Mouse (Mus musculus) kidney, embryonic 16.5 days (tissue): ENCODE measurements around the gene Bicd1. TPM values are rescaled to one million over a fixed set of nuclear protein-coding genes. Genes with fewer than 3 reads are reported as not detected.
"Not testable (repeated sequence)": the region's sequence is repeated elsewhere in the genome, so short reads cannot be mapped to it uniquely, and the experiment has no call there.

ENCODE experiments used
- ATAC-seq: fragments of 200-750 bp; cut with Nextera tagmentation; 2 replicates; pipeline ENCODE4 v1.8.0; 2017; ENCODE audit warnings: moderate TSS enrichment; ENCODE audit not compliant: low FRiP score, low TSS enrichment
- H3K27ac ChIP-seq: fragments of 300-500 bp; sonication (generic); 2 replicates; pipeline ENCODE4 v1.5.1; 2014; ENCODE audit warnings: low read length
- H3K27me3 ChIP-seq: fragments of 300-500 bp; sonication (generic); 2 replicates; pipeline ENCODE4 v1.6.1; 2014; ENCODE audit warnings: low read length, control low read depth, mixed read lengths; ENCODE audit not compliant: insufficient read depth
- H3K36me3 ChIP-seq: fragments of 300-500 bp; sonication (generic); 2 replicates; pipeline ENCODE4 v1.6.1; 2014; ENCODE audit warnings: low read length, control low read depth, mixed read lengths; ENCODE audit not compliant: insufficient read depth
- H3K4me1 ChIP-seq: fragments of 300-500 bp; sonication (generic); 2 replicates; pipeline ENCODE4 v1.6.1; 2014; ENCODE audit warnings: low read length, control low read depth, mixed read lengths; ENCODE audit not compliant: insufficient read depth
- H3K4me2 ChIP-seq: fragments of 300-500 bp; sonication (generic); replicated peaks from 2 replicates; pipeline ENCODE4 v1.6.1; 2014; ENCODE audit warnings: low read depth, low read length
- H3K4me3 ChIP-seq: fragments of 300-500 bp; sonication (generic); 2 replicates; pipeline ENCODE4 v1.5.1; 2014; ENCODE audit warnings: mild to moderate bottlenecking, low read length
- H3K9ac ChIP-seq: fragments of 300-500 bp; sonication (generic); replicated peaks from 2 replicates; pipeline ENCODE4 v1.6.1; 2014; ENCODE audit warnings: low read length
- H3K9me3 ChIP-seq: fragments of 300-500 bp; sonication (generic); 2 replicates; pipeline ENCODE4 v1.6.1; 2016; ENCODE audit warnings: low read length, control low read depth
- WGBS: fragments of 180-500 bp; shearing (Covaris S2); extraction: QIAGEN DNeasy Blood & Tissue Kit; methylation state at CpG from one replicate; pipeline ENCODE4 v1.1.7; 2014; 5-methylcytosine and 5-hydroxymethylcytosine counted together
- polyA plus RNA-seq: library from polyadenylated mRNA; unstranded; fragments of >200 nt; fragmentation: Nextera tagmentation; extraction: Ambion mirVana; gene quantifications from 2 replicates; pipeline ENCODE4 v1.2.1, GENCODE M21; 2015

The Bicd1 gene
- polyA plus RNA-seq, 1 experiment from 2014 or later: 9.3 TPM

GRCm38 (mm10) chr6:149409845-149410244 lies 1.2 kb downstream of the Bicd1 start:
- H3K4me2 ChIP-seq: peak overlapping the region; percentile 82
- 14% methylated on average over 4 of the region's 4 CpGs for WGBS
- H3K27ac ChIP-seq: no peak overlapping the region
- H3K4me1 ChIP-seq: peaks cover 9% of the 10 kb centered on the region
- H3K9me3 ChIP-seq: no peaks in the 10 kb centered on the region
- peak overlapping the region; percentile 81 for H3K4me3 ChIP-seq
- ATAC-seq: no peak
- no peaks in the 10 kb centered on the region for H3K36me3 ChIP-seq
- H3K27me3 ChIP-seq: no peaks in the 10 kb centered on the region
- peak overlapping the region; percentile 78 for H3K9ac ChIP-seq

- Histone ChIP-seq H3K9me3 (no peaks in the 10 kb centered on the region), H3K27me3 (no peaks in the 10 kb centered on the region), H3K36me3 (no peaks in the 10 kb centered on the region), H3K4me2 (no peak overlapping the region), H3K27ac (no peak overlapping the region), H3K4me3 (no peak overlapping the region), H3K9ac (no peak overlapping the region), H3K4me1 (peaks cover 9% of the 10 kb centered on the region)
- no peak for ATAC-seq
Observed at GRCm38 (mm10) chr6:149413256-149413655, 4.6 kb downstream of the Bicd1 start.

GRCm38 (mm10) chr6:149424748-149425147 lies 16.1 kb downstream of the Bicd1 start:
- Histone ChIP-seq H3K27me3 (no peaks in the 10 kb centered on the region), H3K4me3 (no peak overlapping the region), H3K9me3 (no peaks in the 10 kb centered on the region), H3K9ac (no peak overlapping the region), H3K27ac (no peak overlapping the region), H3K4me2 (no peak overlapping the region), H3K4me1 (no peaks in the 10 kb centered on the region), H3K36me3 (no peaks in the 10 kb centered on the region)
- no peak for ATAC-seq

GRCm38 (mm10) chr6:149439140-149439539 lies 30.5 kb downstream of the Bicd1 start:
- Histone ChIP-seq H3K27ac (no peak overlapping the region), H3K4me3 (no peak overlapping the region), H3K4me2 (no peak overlapping the region), H3K4me1 (no peaks in the 10 kb centered on the region), H3K9me3 (peaks cover 4% of the 10 kb centered on the region), H3K36me3 (no peaks in the 10 kb centered on the region), H3K9ac (no peak overlapping the region), H3K27me3 (no peaks in the 10 kb centered on the region)
- 100% methylated on average over 1 of the region's 1 CpGs for WGBS
- ATAC-seq: no peak

- no peaks in the 10 kb centered on the region for H3K9me3 ChIP-seq
- H3K4me3 ChIP-seq: no peak overlapping the region
- H3K9ac ChIP-seq: no peak overlapping the region
- ATAC-seq: peak; percentile 71; the same call in 1 of the 2 replicates
- H3K4me2 ChIP-seq: no peak overlapping the region
- H3K27ac ChIP-seq: no peak overlapping the region
- H3K4me1 ChIP-seq: peaks cover 2% of the 10 kb centered on the region; the same call in 1 of the 2 replicates
- no peaks in the 10 kb centered on the region for H3K36me3 ChIP-seq
- H3K27me3 ChIP-seq: no peaks in the 10 kb centered on the region
- 38% methylated on average over 1 of the region's 1 CpGs for WGBS
Observed at GRCm38 (mm10) chr6:149442884-149443283, 34.2 kb downstream of the Bicd1 start.

GRCm38 (mm10) chr6:149445854-149446253 lies 37.2 kb downstream of the Bicd1 start:
- ATAC-seq: peak; percentile 39; the same call in 1 of the 2 replicates
- H3K9ac ChIP-seq: no peak overlapping the region
- H3K27me3 ChIP-seq: no peaks in the 10 kb centered on the region
- no peaks in the 10 kb centered on the region for H3K9me3 ChIP-seq
- peaks cover 2% of the 10 kb centered on the region; the same call in 1 of the 2 replicates for H3K4me1 ChIP-seq
- no peak overlapping the region for H3K4me2 ChIP-seq
- WGBS: 32% methylated on average over 10 of the region's 10 CpGs
- H3K36me3 ChIP-seq: no peaks in the 10 kb centered on the region
- H3K27ac ChIP-seq: no peak overlapping the region
- H3K4me3 ChIP-seq: no peak overlapping the region

- no peak overlapping the region for H3K9ac ChIP-seq
- H3K4me3 ChIP-seq: no peak overlapping the region
- H3K36me3 ChIP-seq: no peaks in the 10 kb centered on the region
- no peaks in the 10 kb centered on the region for H3K9me3 ChIP-seq
- H3K4me2 ChIP-seq: no peak overlapping the region
- H3K27me3 ChIP-seq: no peaks in the 10 kb centered on the region
- no peak for ATAC-seq
- no peak overlapping the region for H3K27ac ChIP-seq
- H3K4me1 ChIP-seq: no peaks in the 10 kb centered on the region
Observed at GRCm38 (mm10) chr6:149457324-149457723, 48.6 kb downstream of the Bicd1 start.

GRCm38 (mm10) chr6:149460971-149461370 lies 52.3 kb downstream of the Bicd1 start:
- Histone ChIP-seq H3K9me3 (no peaks in the 10 kb centered on the region), H3K36me3 (no peaks in the 10 kb centered on the region), H3K4me3 (no peak overlapping the region), H3K4me2 (no peak overlapping the region), H3K27me3 (no peaks in the 10 kb centered on the region), H3K9ac (no peak overlapping the region), H3K4me1 (no peaks in the 10 kb centered on the region), H3K27ac (no peak overlapping the region)
- ATAC-seq: no peak
- 14% methylated on average over 1 of the region's 1 CpGs for WGBS

GRCm38 (mm10) chr6:149471477-149471876 lies 62.8 kb downstream of the Bicd1 start:
- Histone ChIP-seq H3K9ac (no peak overlapping the region), H3K4me2 (no peak overlapping the region), H3K36me3 (no peaks in the 10 kb centered on the region), H3K27me3 (no peaks in the 10 kb centered on the region), H3K4me1 (no peaks in the 10 kb centered on the region), H3K9me3 (no peaks in the 10 kb centered on the region), H3K27ac (no peak overlapping the region), H3K4me3 (no peak overlapping the region)
- 82% methylated on average over 15 of the region's 15 CpGs for WGBS
- ATAC-seq: no peak

- not testable (repeated sequence) for H3K27me3 ChIP-seq, H3K9me3 ChIP-seq, ATAC-seq, H3K27ac ChIP-seq, H3K4me1 ChIP-seq, H3K9ac ChIP-seq, H3K36me3 ChIP-seq, H3K4me3 ChIP-seq, H3K4me2 ChIP-seq
- 81% methylated on average over 6 of the region's 6 CpGs for WGBS
Observed at GRCm38 (mm10) chr6:149472441-149472840, 63.8 kb downstream of the Bicd1 start.

- H3K27me3 ChIP-seq, H3K4me1 ChIP-seq, H3K36me3 ChIP-seq, H3K27ac ChIP-seq, H3K4me3 ChIP-seq, H3K9ac ChIP-seq, H3K4me2 ChIP-seq, H3K9me3 ChIP-seq, ATAC-seq: not testable (repeated sequence)
- 86% methylated on average over 5 of the region's 5 CpGs for WGBS
Observed at GRCm38 (mm10) chr6:149481868-149482267, 73.2 kb downstream of the Bicd1 start.
